Mouse (Mus musculus) myocyte (in vitro differentiated cells): Measurements from ENCODE around the gene Rev3l.

Experiments
- CEBPB ChIP-seq: IDR thresholded peaks from 2 replicates; pipeline ENCODE4 v1.6.1; 2011; ENCODE audit warnings: mild to moderate bottlenecking, moderate library complexity; ENCODE audit not compliant: poor library complexity, insufficient read depth, severe bottlenecking
- E2F4 ChIP-seq: IDR thresholded peaks from one replicate; pipeline ENCODE4 v1.6.1; 2011; ENCODE audit warnings: mild to moderate bottlenecking, control low read depth, moderate library complexity; ENCODE audit not compliant: insufficient read depth
- MAX ChIP-seq: IDR thresholded peaks from one replicate; pipeline ENCODE4 v1.6.1; 2011; ENCODE audit warnings: low read depth, mild to moderate bottlenecking, control low read depth
- MYOD1 ChIP-seq, 3 experiments: IDR thresholded peaks; one replicate each; pipeline ENCODE4 v1.6.1; 2011; ENCODE audit warnings: control low read depth in 2 of 3, low read depth in 2 of 3, mild to moderate bottlenecking in 2 of 3, moderate library complexity in 1 of 3; ENCODE audit not compliant: insufficient read length in 2 of 3, control insufficient read depth in 1 of 3
- MYOG ChIP-seq, 3 experiments: IDR thresholded peaks; one replicate each; pipeline ENCODE4 v1.6.1; 2011; ENCODE audit warnings: control low read depth in 2 of 3, low read depth in 2 of 3, mild to moderate bottlenecking in 2 of 3; ENCODE audit not compliant: insufficient read length in 2 of 3, control insufficient read depth in 1 of 3, insufficient read depth in 1 of 3
- POLR2A ChIP-seq: IDR thresholded peaks from one replicate; pipeline ENCODE4 v1.6.1; 2011; ENCODE audit warnings: low read depth, mild to moderate bottlenecking, control low read depth, moderate library complexity; ENCODE audit not compliant: insufficient read length
- POLR2AphosphoS2 ChIP-seq: IDR thresholded peaks from one replicate; pipeline ENCODE4 v1.6.1; 2011; ENCODE audit warnings: low read depth, control low read depth; ENCODE audit not compliant: insufficient read length
- REST ChIP-seq: IDR thresholded peaks from one replicate; pipeline ENCODE4 v1.6.1; 2011; ENCODE audit warnings: mild to moderate bottlenecking, control low read depth, moderate library complexity; ENCODE audit not compliant: insufficient read depth, insufficient read length
- TCF12 ChIP-seq: IDR thresholded peaks from one replicate; pipeline ENCODE4 v1.6.1; 2011; ENCODE audit warnings: mild to moderate bottlenecking, control low read depth; ENCODE audit not compliant: poor library complexity, insufficient read depth, severe bottlenecking
- TCF3 ChIP-seq: IDR thresholded peaks from one replicate; pipeline ENCODE4 v1.6.1; 2011; ENCODE audit warnings: low read depth, control low read depth; ENCODE audit not compliant: insufficient read length
- USF1 ChIP-seq: IDR thresholded peaks from one replicate; pipeline ENCODE4 v1.6.1; 2011; ENCODE audit warnings: low read depth, mild to moderate bottlenecking, control low read depth, moderate library complexity

DNA sequence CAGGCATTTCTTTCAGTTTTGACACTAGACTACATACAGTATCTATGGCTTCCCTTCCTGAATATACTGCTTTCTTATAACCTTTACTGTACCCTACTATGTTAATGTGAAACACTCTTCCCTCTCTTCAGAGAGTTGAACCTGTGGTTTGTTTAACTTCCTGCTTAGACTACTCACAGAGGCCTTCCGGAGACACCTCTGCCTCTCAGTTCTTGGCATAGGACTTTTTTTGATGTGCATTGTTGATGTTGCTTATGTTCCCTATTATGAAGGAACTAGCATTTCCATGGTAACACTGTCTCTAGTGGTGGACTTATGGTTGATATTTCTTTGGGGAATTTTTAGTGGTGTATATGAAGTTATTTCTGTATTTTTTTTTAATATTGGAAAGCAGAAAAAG is 61.4 kb downstream of the Rev3l start:
- TF ChIP-seq POLR2A, result no peak
- no peak for TF ChIP-seq REST
- TF ChIP-seq MAX, result no peak
- TF ChIP-seq TCF12, result no peak
- no peak for TF ChIP-seq E2F4
- TF ChIP-seq POLR2AphosphoS2, result no peak
- TF ChIP-seq CEBPB, result no peak
- TF ChIP-seq USF1, result no peak
- TF ChIP-seq MYOG (IDR thresholded peaks at IDR 0.05; ENCODE audit: control insufficient read depth in 1 of 3, insufficient read depth in 1 of 3, insufficient read length in 2 of 3, low read depth in 2 of 3), result no peak
- TF ChIP-seq MYOD1 (IDR thresholded peaks at IDR 0.05; ENCODE audit: control insufficient read depth in 1 of 3, insufficient read length in 2 of 3, low read depth in 2 of 3), result no peak
- TF ChIP-seq TCF3, result no peak
